Mouse (Mus musculus) gonadal fat pad, adult 2 months (tissue): ENCODE measurements around the gene Jazf1. TPM values are rescaled to one million over a fixed set of nuclear protein-coding genes. Genes with fewer than 3 reads are reported as not detected.

Source experiments
- DNase-seq: peaks from one replicate; pipeline ENCODE4 v3.0.0-alpha.2; 2012; ENCODE audit warnings: low read depth
- polyA plus RNA-seq: library from polyadenylated mRNA; depleted of rRNA; stranded (reverse); fragments of >200 nt; gene quantifications from 2 replicates; pipeline ENCODE4 v1.2.3, GENCODE M21; 2012

The Jazf1 gene
- polyA plus RNA-seq, 1 experiment, result 5.8 TPM

GRCm38 (mm10) chr6:52851975-52852374 is 216.5 kb downstream of the Jazf1 start:
- no peak for DNase-seq

DNA sequence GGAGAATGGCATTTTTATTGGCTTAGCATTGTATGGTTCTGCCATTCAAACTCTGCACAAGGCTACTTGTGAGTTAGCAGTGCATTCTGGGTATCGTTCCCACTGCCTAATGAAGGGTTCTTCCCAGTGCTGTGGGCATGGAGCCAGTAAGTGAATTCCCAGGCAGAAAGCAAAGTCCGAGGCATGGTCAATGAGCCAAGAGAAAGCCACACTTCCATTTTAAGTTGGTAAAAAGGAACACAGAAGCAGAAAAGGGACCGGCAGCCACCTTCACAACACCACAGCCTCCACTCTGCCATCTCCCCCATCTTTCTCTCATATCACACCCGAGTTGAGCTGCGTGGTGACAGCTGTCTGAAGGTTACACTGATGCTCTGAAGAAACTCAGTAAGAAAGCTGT is 217.4 kb downstream of the Jazf1 start:
- DNase-seq, result no peak

GRCm38 (mm10) chr6:52848199-52848598 is 220.2 kb downstream of the Jazf1 start:
- no peak for DNase-seq

DNA sequence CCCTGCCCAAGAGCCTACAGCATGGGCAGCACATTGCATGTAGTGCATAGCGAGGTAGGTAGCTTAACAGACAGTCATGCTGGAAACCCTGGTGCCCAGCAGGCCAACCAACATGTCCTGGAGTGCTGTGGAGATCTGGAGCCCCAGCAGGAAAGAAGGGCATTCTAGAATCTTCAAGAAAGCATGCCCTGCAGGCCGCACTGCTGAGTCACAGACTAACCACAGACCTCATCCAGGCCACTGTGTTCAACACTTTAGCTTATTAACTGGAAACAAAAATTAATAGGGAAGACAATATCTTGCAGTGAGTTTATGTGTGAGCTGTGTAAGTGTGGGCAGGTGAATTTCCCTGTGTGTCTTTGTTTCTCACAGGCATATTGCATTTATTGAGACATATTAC is 222.1 kb downstream of the Jazf1 start:
- DNase-seq, result no peak

DNA sequence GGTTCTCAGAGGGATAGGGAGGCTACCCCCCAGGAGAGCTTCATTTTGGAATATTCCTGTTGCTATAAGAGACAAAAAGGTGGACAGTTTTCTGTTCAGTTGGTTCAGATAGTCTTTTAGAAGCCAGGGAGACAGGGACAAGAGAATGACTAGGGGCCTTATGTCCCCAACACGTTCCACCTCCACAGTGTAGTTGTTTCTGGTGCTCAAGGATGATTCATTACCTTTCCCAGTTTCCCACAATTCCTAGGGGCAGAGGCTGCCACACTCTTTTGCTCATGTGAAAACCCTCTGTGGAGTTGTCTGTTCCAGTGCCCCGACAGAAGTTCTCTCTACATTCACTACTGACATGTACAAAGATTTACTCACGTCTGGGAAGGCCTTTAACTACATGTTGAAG is 223.7 kb downstream of the Jazf1 start:
- no peak for DNase-seq

GRCm38 (mm10) chr6:52843027-52843426 is 225.4 kb downstream of the Jazf1 start:
- DNase-seq, result no peak

GRCm38 (mm10) chr6:52842598-52842997 is 225.8 kb downstream of the Jazf1 start:
- DNase-seq, result no peak

- DNase-seq, result no peak
Observed at GRCm38 (mm10) chr6:52841611-52842010, 226.8 kb downstream of the Jazf1 start.

- no peak for DNase-seq
Observed at GRCm38 (mm10) chr6:52840589-52841044, 227.8 kb downstream of the Jazf1 start.

DNA sequence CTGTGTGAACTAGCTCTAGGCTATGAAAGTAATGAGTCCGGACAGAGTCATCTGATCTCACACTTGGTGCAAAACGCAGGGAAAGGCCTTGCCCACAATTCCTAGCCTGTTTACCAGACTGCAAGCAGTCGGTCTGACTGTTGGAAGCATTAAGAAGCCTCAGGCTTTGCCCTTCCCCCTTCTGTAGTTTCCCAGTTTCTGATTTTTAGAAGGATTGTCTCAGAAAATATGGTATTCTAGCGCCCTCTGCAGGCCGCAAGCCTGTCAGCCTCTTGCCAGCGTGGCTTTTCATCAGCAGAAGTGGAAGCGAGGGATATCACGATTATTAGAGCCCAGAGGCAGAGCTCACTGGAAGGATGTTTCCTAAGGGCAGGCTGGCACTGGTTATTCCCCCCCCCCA is 229.7 kb downstream of the Jazf1 start:
- no peak for DNase-seq

DNA sequence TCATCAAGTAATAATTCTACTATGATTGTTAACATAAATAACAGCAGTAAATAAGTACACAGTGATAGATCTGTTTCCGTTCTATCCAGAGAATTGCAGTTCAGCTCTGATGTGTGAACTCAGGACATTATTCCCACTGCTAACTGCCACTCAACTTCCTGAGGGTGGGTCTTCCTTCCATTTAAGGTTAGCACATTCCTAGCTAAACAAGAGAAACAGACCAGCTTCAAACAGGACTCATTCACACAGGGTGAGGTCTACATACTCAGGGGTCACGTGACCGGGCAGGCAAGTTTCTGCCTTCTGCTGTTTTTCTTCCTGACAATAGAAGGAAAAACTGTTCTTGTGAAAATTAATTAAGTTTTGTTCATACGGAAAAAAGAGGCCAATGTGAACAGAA is 230.6 kb downstream of the Jazf1 start:
- no peak for DNase-seq

DNA sequence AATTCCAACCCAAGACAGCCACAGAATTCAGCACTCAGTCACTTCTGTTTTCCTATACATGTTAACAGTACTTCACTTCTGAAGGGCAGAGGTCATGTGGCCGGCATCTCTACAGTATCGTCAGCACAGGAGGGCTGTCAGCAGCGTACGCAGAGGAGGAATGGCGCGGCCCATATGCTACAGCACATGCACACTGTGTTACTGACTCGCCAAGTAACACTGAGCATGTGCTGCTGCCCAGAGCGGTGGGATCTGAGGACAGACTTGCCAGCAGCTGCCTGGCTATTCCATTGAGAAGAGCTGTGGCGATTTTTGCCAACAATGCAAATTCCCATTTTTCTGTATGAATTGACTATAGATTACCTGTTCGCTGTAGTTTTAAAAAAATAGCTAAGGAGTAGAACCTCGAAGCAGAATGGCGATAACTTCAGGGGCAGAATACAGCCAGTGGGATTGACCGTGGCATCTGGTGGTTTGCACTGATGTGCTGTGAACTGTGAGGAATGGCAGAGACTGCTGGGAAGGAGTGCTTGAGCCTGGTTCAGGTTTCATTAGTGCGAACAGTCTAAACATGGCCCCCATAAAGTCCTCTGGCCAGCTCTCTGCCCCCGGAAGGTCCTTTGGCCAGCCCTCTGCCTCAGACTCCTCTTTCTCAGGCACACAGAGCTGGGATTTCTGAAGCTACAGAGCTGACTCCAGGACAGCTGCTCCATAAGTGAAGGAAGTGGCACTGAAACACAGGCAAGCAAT is 232.1 kb downstream of the Jazf1 start:
- DNase-seq, result no peak

- DNase-seq, result no peak
Observed at GRCm38 (mm10) chr6:52827752-52828277, 240.6 kb downstream of the Jazf1 start.

- DNase-seq, result peak; percentile 42
Observed at GRCm38 (mm10) chr6:52825535-52825934, 242.9 kb downstream of the Jazf1 start.

- DNase-seq, result no peak
Observed at GRCm38 (mm10) chr6:52824977-52825482, 243.4 kb downstream of the Jazf1 start.

- no peak for DNase-seq
Observed at GRCm38 (mm10) chr6:52823064-52823463, 245.4 kb downstream of the Jazf1 start.

- no peak for DNase-seq
Observed at GRCm38 (mm10) chr6:52822625-52823024, 245.8 kb downstream of the Jazf1 start.

- DNase-seq, result no peak
Observed at GRCm38 (mm10) chr6:52819353-52819752, 249.1 kb downstream of the Jazf1 start.

DNA sequence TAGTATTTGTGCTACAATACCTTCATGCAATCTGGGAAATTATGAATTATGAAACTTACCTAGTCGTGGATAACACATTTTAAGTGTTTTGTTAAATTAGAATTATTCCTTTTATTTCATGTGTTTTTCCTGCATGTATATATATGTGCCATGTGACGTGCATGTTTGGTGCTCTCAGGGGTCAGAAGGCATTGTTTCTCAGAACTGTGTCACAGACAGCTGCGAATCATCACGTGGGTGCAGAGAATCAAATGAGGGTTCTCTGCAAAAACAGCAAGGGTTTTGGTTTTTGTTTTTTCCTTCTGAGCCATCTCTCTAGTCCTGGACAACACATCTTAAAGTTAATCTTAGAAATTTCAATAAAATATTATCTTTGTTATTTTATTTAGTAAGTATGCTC is 250.4 kb downstream of the Jazf1 start:
- no peak for DNase-seq

- DNase-seq, result no peak
Observed at GRCm38 (mm10) chr6:52817203-52817874, 251.1 kb downstream of the Jazf1 start.

- no peak for DNase-seq
Observed at GRCm38 (mm10) chr6:52805237-52805856, 263.1 kb downstream of the Jazf1 start.

GRCm38 (mm10) chr6:52802181-52802580 is 266.2 kb downstream of the Jazf1 start:
- DNase-seq, result no peak
